Mouse (Mus musculus) hindbrain, embryonic 11.5 days (tissue): ENCODE results near the gene 6430550D23Rik. TPM values are rescaled to one million over a fixed set of nuclear protein-coding genes. Genes with fewer than 3 reads are reported as not detected.

ENCODE experiments used
- ATAC-seq: fragments of 200-750 bp; cut with Nextera tagmentation; 2 replicates; pipeline ENCODE4 v1.8.0; 2017; ENCODE audit warnings: mild to moderate bottlenecking, moderate TSS enrichment, moderate library complexity; ENCODE audit not compliant: low FRiP score
- DNase-seq: peaks from one replicate; pipeline ENCODE4 v3.0.0-alpha.2; 2015; ENCODE audit warnings: low spot score
- H3K27ac ChIP-seq: fragments of 300-500 bp; sonication (generic); 2 replicates; pipeline ENCODE4 v1.5.1; 2014; ENCODE audit warnings: mild to moderate bottlenecking, low read depth, low read length
- H3K27me3 ChIP-seq: fragments of 300-500 bp; sonication (generic); 2 replicates; pipeline ENCODE4 v1.6.1; 2014; ENCODE audit warnings: mild to moderate bottlenecking, low read length, moderate library complexity, mixed read lengths; ENCODE audit not compliant: control insufficient read depth, insufficient read depth
- H3K36me3 ChIP-seq: fragments of 300-500 bp; sonication (generic); 2 replicates; pipeline ENCODE4 v1.6.1; 2014; ENCODE audit warnings: mild to moderate bottlenecking, low read length, moderate library complexity, mixed read lengths; ENCODE audit not compliant: control insufficient read depth, insufficient read depth
- H3K4me1 ChIP-seq: fragments of 300-500 bp; sonication (generic); replicated peaks from 2 replicates; pipeline ENCODE4 v1.6.1; 2014; ENCODE audit warnings: low read length, mixed read lengths; ENCODE audit not compliant: control insufficient read depth, insufficient read depth
- H3K4me2 ChIP-seq: fragments of 300-500 bp; sonication (generic); replicated peaks from 2 replicates; pipeline ENCODE4 v1.6.1; 2014; ENCODE audit warnings: mild to moderate bottlenecking, low read depth, low read length
- H3K4me3 ChIP-seq: fragments of 300-500 bp; sonication (generic); 2 replicates; pipeline ENCODE4 v1.5.1; 2014; ENCODE audit warnings: low read depth, low read length
- H3K9ac ChIP-seq: fragments of 300-500 bp; sonication (generic); 2 replicates; pipeline ENCODE4 v1.6.1; 2014; ENCODE audit warnings: low read depth, low read length
- H3K9me3 ChIP-seq: fragments of 300-500 bp; sonication (generic); 2 replicates; pipeline ENCODE4 v1.6.1; 2016; ENCODE audit warnings: low read length; ENCODE audit not compliant: control insufficient read depth
- WGBS: fragments of 180-500 bp; shearing (Covaris S2); extraction: QIAGEN DNeasy Blood & Tissue Kit; methylation state at CpG from one replicate; pipeline ENCODE4 v1.1.7; 2014; 5-methylcytosine and 5-hydroxymethylcytosine counted together
- polyA plus RNA-seq: library from polyadenylated mRNA; unstranded; fragments of >200 nt; fragmentation: Nextera tagmentation; extraction: Ambion mirVana; gene quantifications from 2 replicates; pipeline ENCODE4 v1.2.1, GENCODE M21; 2014

The 6430550D23Rik gene
- polyA plus RNA-seq, 1 experiment from 2014 or later = 2.5 TPM

DNA sequence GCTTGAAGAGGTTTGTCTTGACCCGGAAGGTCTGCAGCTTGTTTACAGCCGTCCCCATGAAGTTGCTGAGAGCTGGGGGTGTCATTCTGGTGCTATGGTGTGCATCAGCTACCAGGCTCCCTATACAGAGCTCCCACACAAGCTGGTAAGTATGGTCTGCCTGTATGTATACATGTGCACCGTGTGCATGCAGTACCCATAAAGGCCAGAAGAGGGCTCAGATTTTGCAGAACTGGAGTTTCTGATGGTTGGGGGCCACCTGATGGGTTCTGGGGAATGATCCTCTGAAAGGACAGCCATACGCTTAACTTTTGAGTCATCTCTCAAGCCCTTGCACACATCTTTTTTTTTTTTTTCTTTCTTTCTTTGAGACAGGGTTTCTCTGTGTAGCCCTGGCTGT lies 2.4 kb downstream of the 6430550D23Rik start:
- no peak for ATAC-seq
- H3K9me3 ChIP-seq = no peaks in the 10 kb centered on the region
- DNase-seq = peak; percentile 27
- H3K27ac ChIP-seq = no peak overlapping the region
- H3K36me3 ChIP-seq = peaks cover under 1% of the 10 kb centered on the region; the same call in 1 of the 2 replicates
- no peaks in the 10 kb centered on the region; the same call in 1 of the 2 replicates for H3K4me1 ChIP-seq
- H3K9ac ChIP-seq = no peak overlapping the region
- no peaks in the 10 kb centered on the region for H3K27me3 ChIP-seq
- 90% methylated on average over 4 of the region's 4 CpGs for WGBS
- no peak overlapping the region for H3K4me3 ChIP-seq
- no peak overlapping the region for H3K4me2 ChIP-seq

- ATAC-seq (no peak), DNase-seq (no peak)
- H3K36me3 ChIP-seq = peaks cover 15% of the 10 kb centered on the region
- no peak overlapping the region for H3K4me2 ChIP-seq
- no peaks in the 10 kb centered on the region for H3K27me3 ChIP-seq
- H3K9me3 ChIP-seq = no peaks in the 10 kb centered on the region
- WGBS = 87% methylated on average over 14 of the region's 14 CpGs
- H3K9ac ChIP-seq = no peak overlapping the region
- H3K4me3 ChIP-seq = no peak overlapping the region
- H3K4me1 ChIP-seq = no peaks in the 10 kb centered on the region
- H3K27ac ChIP-seq = no peak overlapping the region
Measured at GRCm38 (mm10) chr2:155991863-155992321, 15.9 kb downstream of the 6430550D23Rik start.

- Histone ChIP-seq H3K27me3 (no peaks in the 10 kb centered on the region), H3K9ac (no peak overlapping the region), H3K4me2 (0 out of 2 replicates have a peak overlapping the region, but pooled peaks have one; percentile 5), H3K9me3 (no peaks in the 10 kb centered on the region), H3K4me3 (no peak overlapping the region), H3K27ac (no peak overlapping the region), H3K36me3 (peaks cover 17% of the 10 kb centered on the region), H3K4me1 (no peaks in the 10 kb centered on the region)
- ATAC-seq (no peak), DNase-seq (no peak)
- WGBS = 96% methylated on average over 10 of the region's 10 CpGs
Measured at GRCm38 (mm10) chr2:155991151-155991550, 16.6 kb downstream of the 6430550D23Rik start.

- no peaks in the 10 kb centered on the region for H3K4me1 ChIP-seq
- H3K4me2 ChIP-seq = no peak overlapping the region
- 82% methylated on average over 4 of the region's 4 CpGs for WGBS
- no peak overlapping the region for H3K27ac ChIP-seq
- no peak overlapping the region for H3K4me3 ChIP-seq
- H3K9me3 ChIP-seq = no peaks in the 10 kb centered on the region
- DNase-seq = no peak
- no peak overlapping the region for H3K9ac ChIP-seq
- ATAC-seq = no peak
- no peaks in the 10 kb centered on the region for H3K27me3 ChIP-seq
- peaks cover 21% of the 10 kb centered on the region for H3K36me3 ChIP-seq
Measured at GRCm38 (mm10) chr2:155989085-155989484, 18.7 kb downstream of the 6430550D23Rik start.

DNA sequence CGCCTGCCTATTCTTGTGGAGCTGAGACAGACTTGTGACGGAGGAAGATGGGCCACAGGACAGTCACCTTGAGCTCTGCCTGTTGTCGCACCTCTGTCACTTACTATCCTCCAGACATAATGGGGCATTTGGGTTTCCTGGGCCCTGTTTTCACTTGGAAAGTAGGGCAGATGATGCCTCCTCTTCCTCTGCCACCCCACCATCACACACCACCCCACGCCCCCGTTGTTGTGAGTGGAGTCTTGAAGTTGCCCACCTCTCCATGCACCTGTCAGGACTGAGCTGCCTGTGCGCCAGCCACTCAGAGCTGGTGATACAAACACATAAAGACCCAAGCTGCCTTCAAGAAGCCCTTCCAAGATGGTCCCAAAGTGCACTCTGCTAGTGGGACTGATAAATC lies 20.6 kb downstream of the 6430550D23Rik start:
- Histone ChIP-seq H3K9me3 (no peaks in the 10 kb centered on the region), H3K9ac (no peak overlapping the region), H3K27me3 (no peaks in the 10 kb centered on the region), H3K4me2 (no peak overlapping the region), H3K4me1 (no peaks in the 10 kb centered on the region), H3K4me3 (no peak overlapping the region), H3K27ac (no peak overlapping the region), H3K36me3 (peaks cover 18% of the 10 kb centered on the region; the same call in 1 of the 2 replicates)
- DNase-seq (no peak), ATAC-seq (no peak)
- 96% methylated on average over 6 of the region's 6 CpGs for WGBS

DNA sequence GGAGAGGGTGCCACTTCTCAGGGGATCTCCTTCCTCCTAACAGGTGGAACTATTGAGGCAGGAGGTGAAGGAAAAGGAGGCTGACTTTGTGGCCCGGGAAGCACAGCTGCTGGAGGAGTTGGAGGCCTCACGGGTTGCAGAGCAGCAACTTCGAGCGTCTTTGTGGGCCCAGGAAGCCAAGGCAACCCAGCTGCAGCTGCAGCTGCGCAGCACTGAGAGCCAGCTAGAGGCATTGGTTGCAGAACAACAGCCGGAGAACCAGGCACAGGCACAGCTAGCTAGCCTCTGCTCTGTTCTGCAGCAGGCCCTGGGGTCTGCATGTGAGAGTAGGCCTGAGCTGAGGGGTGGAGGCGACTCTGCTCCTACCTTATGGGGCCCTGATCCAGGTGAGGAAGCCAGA lies 22.0 kb downstream of the 6430550D23Rik start:
- ATAC-seq (no peak), DNase-seq (no peak)
- Histone ChIP-seq H3K4me1 (no peaks in the 10 kb centered on the region), H3K9ac (no peak overlapping the region), H3K4me2 (no peak overlapping the region), H3K4me3 (no peak overlapping the region), H3K9me3 (no peaks in the 10 kb centered on the region), H3K27me3 (no peaks in the 10 kb centered on the region), H3K36me3 (peaks cover 22% of the 10 kb centered on the region; the same call in 1 of the 2 replicates), H3K27ac (no peak overlapping the region)
- 96% methylated on average over 7 of the region's 7 CpGs for WGBS

DNA sequence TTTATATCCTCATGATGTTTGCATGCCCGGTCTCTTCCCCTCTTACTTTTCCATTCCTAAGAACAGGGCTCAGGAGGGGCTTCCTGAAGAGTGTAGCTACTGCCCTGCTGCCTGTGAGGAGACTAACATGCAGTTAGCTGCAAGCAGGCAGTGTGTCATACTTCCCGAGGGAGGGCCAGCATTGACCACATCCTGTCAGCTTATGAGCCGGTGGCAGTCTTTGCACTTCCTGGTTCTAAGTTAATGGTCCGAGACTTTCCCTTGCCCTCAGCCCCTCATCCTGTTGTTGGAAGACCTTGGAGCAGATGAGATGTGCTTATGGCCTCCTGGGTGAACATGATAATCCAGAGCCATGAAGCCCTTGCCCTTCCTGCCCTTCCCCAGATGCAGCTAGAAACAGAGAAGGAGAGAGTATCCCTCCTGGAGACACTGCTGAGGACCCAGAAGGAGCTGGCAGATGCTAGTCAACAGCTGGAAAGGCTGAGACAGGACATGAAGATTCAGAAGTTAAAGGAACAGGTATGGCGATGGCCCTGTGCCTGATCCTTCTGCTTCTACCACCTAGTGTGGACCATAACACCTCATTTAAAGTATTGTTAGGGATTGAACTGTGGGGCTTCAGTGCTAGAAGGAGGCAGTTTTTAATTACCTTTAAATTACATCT lies 28.3 kb downstream of the 6430550D23Rik start:
- Histone ChIP-seq H3K27ac (no peak overlapping the region), H3K9ac (no peak overlapping the region), H3K36me3 (peaks cover 18% of the 10 kb centered on the region; the same call in 1 of the 2 replicates), H3K4me3 (no peak overlapping the region), H3K4me1 (no peaks in the 10 kb centered on the region), H3K4me2 (no peak overlapping the region), H3K9me3 (no peaks in the 10 kb centered on the region), H3K27me3 (no peaks in the 10 kb centered on the region)
- DNase-seq (no peak), ATAC-seq (no peak)
- 89% methylated on average over 5 of the region's 5 CpGs for WGBS

- H3K36me3 ChIP-seq = peaks cover 13% of the 10 kb centered on the region
- H3K4me3 ChIP-seq = no peak overlapping the region
- ATAC-seq = no peak
- no peak overlapping the region for H3K9ac ChIP-seq
- H3K9me3 ChIP-seq = no peaks in the 10 kb centered on the region
- 87% methylated on average over 14 of the region's 14 CpGs for WGBS
- no peak overlapping the region for H3K27ac ChIP-seq
- no peaks in the 10 kb centered on the region for H3K27me3 ChIP-seq
- H3K4me2 ChIP-seq = no peak overlapping the region
- DNase-seq = no peak
- H3K4me1 ChIP-seq = no peaks in the 10 kb centered on the region
Measured at GRCm38 (mm10) chr2:155974087-155974731, 33.6 kb downstream of the 6430550D23Rik start.

DNA sequence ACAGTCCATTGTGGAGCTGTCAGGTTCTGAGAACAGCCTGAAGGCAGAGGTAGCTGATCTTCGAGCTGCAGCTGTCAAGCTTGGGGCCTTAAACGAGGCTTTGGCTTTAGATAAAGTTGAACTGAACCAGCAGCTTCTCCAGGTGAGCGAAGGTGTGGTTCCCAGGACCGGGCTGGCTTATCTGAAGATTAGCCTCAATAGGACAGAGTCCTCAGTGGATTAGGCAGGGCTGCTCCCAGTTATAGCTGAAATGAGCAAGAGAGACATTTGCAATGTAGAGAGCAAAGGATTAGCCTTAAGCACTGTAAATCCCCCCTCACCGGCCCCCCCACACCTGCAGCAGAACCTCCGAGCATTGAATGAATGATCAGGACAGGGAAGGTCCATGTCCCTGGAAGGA lies 34.4 kb downstream of the 6430550D23Rik start:
- no peaks in the 10 kb centered on the region for H3K27me3 ChIP-seq
- H3K27ac ChIP-seq = no peak overlapping the region
- H3K9ac ChIP-seq = no peak overlapping the region
- H3K4me3 ChIP-seq = no peak overlapping the region
- no peak overlapping the region for H3K4me2 ChIP-seq
- no peaks in the 10 kb centered on the region for H3K4me1 ChIP-seq
- no peak for ATAC-seq
- 89% methylated on average over 6 of the region's 6 CpGs for WGBS
- peaks cover 16% of the 10 kb centered on the region for H3K36me3 ChIP-seq
- no peaks in the 10 kb centered on the region for H3K9me3 ChIP-seq
- DNase-seq = no peak
